Mouse (Mus musculus) stomach, postnatal 0 days (tissue): ENCODE results near the gene Arid3a. TPM values are rescaled to one million over a fixed set of nuclear protein-coding genes. Genes with fewer than 3 reads are reported as not detected.
"Not testable (repeated sequence)": the region's sequence is repeated elsewhere in the genome, so short reads cannot be mapped to it uniquely, and the experiment has no call there.

ENCODE experiments used
- ATAC-seq: fragments of 200-750 bp; cut with Nextera tagmentation; 2 replicates; pipeline ENCODE4 v1.8.0; 2017; ENCODE audit not compliant: low FRiP score, low TSS enrichment
- DNase-seq: peaks from one replicate; pipeline ENCODE4 v3.0.0-alpha.2; 2016; ENCODE audit warnings: low spot score
- H3K27ac ChIP-seq: fragments of 300-500 bp; sonication (generic); replicated peaks from 2 replicates; pipeline ENCODE4 v1.5.1; 2014; ENCODE audit warnings: mild to moderate bottlenecking, control low read depth
- H3K27me3 ChIP-seq: fragments of 300-500 bp; sonication (generic); 2 replicates; pipeline ENCODE4 v1.6.1; 2014; ENCODE audit warnings: low read length; ENCODE audit not compliant: control insufficient read depth, insufficient read depth
- H3K36me3 ChIP-seq: fragments of 300-500 bp; sonication (generic); 2 replicates; pipeline ENCODE4 v1.6.1; 2014; ENCODE audit warnings: low read length, mixed read lengths; ENCODE audit not compliant: control insufficient read depth, insufficient read depth
- H3K4me1 ChIP-seq: fragments of 300-500 bp; sonication (generic); replicated peaks from 2 replicates; pipeline ENCODE4 v1.6.1; 2014; ENCODE audit warnings: antibody characterized with exemption; ENCODE audit not compliant: control insufficient read depth, insufficient read depth
- H3K4me2 ChIP-seq: fragments of 300-500 bp; sonication (generic); replicated peaks from 2 replicates; pipeline ENCODE4 v1.6.1; 2014; ENCODE audit warnings: low read depth, mild to moderate bottlenecking, control low read depth, moderate library complexity
- H3K4me3 ChIP-seq: fragments of 300-500 bp; sonication (generic); 2 replicates; pipeline ENCODE4 v1.5.1; 2014; ENCODE audit warnings: low read depth, low read length, control low read depth
- H3K9ac ChIP-seq: fragments of 300-500 bp; sonication (generic); 2 replicates; pipeline ENCODE4 v1.6.1; 2014; ENCODE audit warnings: mild to moderate bottlenecking, low read length, control low read depth, mixed read lengths
- H3K9me3 ChIP-seq: fragments of 300-500 bp; sonication (generic); 2 replicates; pipeline ENCODE4 v1.6.1; 2016; ENCODE audit warnings: low read length; ENCODE audit not compliant: control insufficient read depth
- CTCF ChIP-seq: IDR thresholded peaks from 2 replicates; pipeline ENCODE4 v1.5.1; 2016; ENCODE audit warnings: antibody characterized with exemption, low read depth, mild to moderate bottlenecking, moderate library complexity
- EP300 ChIP-seq: optimal IDR thresholded peaks from 2 replicates; pipeline ENCODE3; 2016; ENCODE audit warnings: antibody characterized with exemption
- WGBS: fragments of 180-500 bp; shearing (Covaris S2); extraction: QIAGEN DNeasy Blood & Tissue Kit; methylation state at CpG from one replicate; pipeline ENCODE4 v1.1.7; 2014; 5-methylcytosine and 5-hydroxymethylcytosine counted together
- polyA plus RNA-seq: library from polyadenylated mRNA; unstranded; fragments of >200 nt; fragmentation: Nextera tagmentation; extraction: Ambion mirVana; gene quantifications from 2 replicates; pipeline ENCODE4 v1.2.1, GENCODE M21; 2015

Arid3a gene
- polyA plus RNA-seq, 1 experiment from 2014 or later: 3.5 TPM

- no peak for ATAC-seq
- no peak for TF ChIP-seq CTCF
- TF ChIP-seq EP300: no peak
- Histone ChIP-seq H3K4me1 (no peaks in the 10 kb centered on the region), H3K9me3 (no peaks in the 10 kb centered on the region), H3K27me3 (no peaks in the 10 kb centered on the region), H3K36me3 (peaks cover 6% of the 10 kb centered on the region), H3K27ac (no peak within 1 kb of the TSS), H3K9ac (no peak within 1 kb of the TSS), H3K4me2 (no peak within 1 kb of the TSS), H3K4me3 (no peak within 1 kb of the TSS)
- no peak for DNase-seq
- whole genome bisulfite sequencing: 41% methylated on average over 5 of the region's 5 CpGs
Measured at GRCm38 (mm10) chr10:79890670-79891069, 36.2 kb upstream of the Arid3a start, which contains the start of gene Cfd. Gene Cfd, plus strand, starts transcription at chr10:79890853.

- peak; percentile 83 for DNase-seq
Measured at GRCm38 (mm10) chr10:79892451-79893118, 34.3 kb upstream of the Arid3a start.

GRCm38 (mm10) chr10:79896306-79896705 lies 30.5 kb upstream of the Arid3a start:
- DNase-seq (no peak), ATAC-seq (no peak)
- no peak overlapping the region for H3K4me3 ChIP-seq
- no peak overlapping the region for H3K9ac ChIP-seq
- peaks cover 21% of the 10 kb centered on the region for H3K36me3 ChIP-seq
- no peak overlapping the region for H3K27ac ChIP-seq
- WGBS: 89% methylated on average over 16 of the region's 16 CpGs
- TF ChIP-seq CTCF (no peak), EP300 (no peak)
- no peaks in the 10 kb centered on the region for H3K27me3 ChIP-seq
- no peak overlapping the region for H3K4me2 ChIP-seq
- H3K4me1 ChIP-seq: no peaks in the 10 kb centered on the region
- no peaks in the 10 kb centered on the region for H3K9me3 ChIP-seq

More at GRCm38 (mm10) chr10:79892451-79893118, 34.3 kb upstream of the Arid3a start:
- H3K4me1 ChIP-seq, H3K9me3 ChIP-seq, H3K27me3 ChIP-seq, H3K4me3 ChIP-seq, H3K27ac ChIP-seq, H3K4me2 ChIP-seq, H3K9ac ChIP-seq: not testable (repeated sequence)
- peak; percentile 86 for TF ChIP-seq CTCF
- peak; percentile 40; the same call in 1 of the 2 replicates for ATAC-seq
- peaks cover 18% of the 10 kb centered on the region for H3K36me3 ChIP-seq
- 41% methylated on average over 22 of the region's 22 CpGs for WGBS

- WGBS: 86% methylated on average over 13 of the region's 13 CpGs
- no peak overlapping the region for H3K27ac ChIP-seq
- no peak overlapping the region for H3K9ac ChIP-seq
- no peaks in the 10 kb centered on the region for H3K4me1 ChIP-seq
- no peaks in the 10 kb centered on the region for H3K9me3 ChIP-seq
- TF ChIP-seq CTCF: no peak
- no peak for TF ChIP-seq EP300
- no peak overlapping the region for H3K4me2 ChIP-seq
- H3K27me3 ChIP-seq: no peaks in the 10 kb centered on the region
- DNase-seq (no peak), ATAC-seq (no peak; the same call in 1 of the 2 replicates)
- H3K36me3 ChIP-seq: peaks cover 21% of the 10 kb centered on the region
- H3K4me3 ChIP-seq: no peak overlapping the region
Measured at GRCm38 (mm10) chr10:79896814-79897213, 30.0 kb upstream of the Arid3a start.

- TF ChIP-seq EP300: no peak
- TF ChIP-seq CTCF: no peak
- no peak for DNase-seq
- Histone ChIP-seq H3K9ac (no peak overlapping the region), H3K4me2 (no peak overlapping the region), H3K4me1 (no peaks in the 10 kb centered on the region), H3K27ac (no peak overlapping the region), H3K4me3 (no peak overlapping the region), H3K9me3 (no peaks in the 10 kb centered on the region), H3K27me3 (no peaks in the 10 kb centered on the region), H3K36me3 (peaks cover 21% of the 10 kb centered on the region)
- WGBS: 51% methylated on average over 20 of the region's 20 CpGs
- ATAC-seq: no peak
Measured at GRCm38 (mm10) chr10:79897316-79898245, 29.3 kb upstream of the Arid3a start.
